ENCODE assay signal across 8 mouse cellular contexts in the genomic region with DNA sequence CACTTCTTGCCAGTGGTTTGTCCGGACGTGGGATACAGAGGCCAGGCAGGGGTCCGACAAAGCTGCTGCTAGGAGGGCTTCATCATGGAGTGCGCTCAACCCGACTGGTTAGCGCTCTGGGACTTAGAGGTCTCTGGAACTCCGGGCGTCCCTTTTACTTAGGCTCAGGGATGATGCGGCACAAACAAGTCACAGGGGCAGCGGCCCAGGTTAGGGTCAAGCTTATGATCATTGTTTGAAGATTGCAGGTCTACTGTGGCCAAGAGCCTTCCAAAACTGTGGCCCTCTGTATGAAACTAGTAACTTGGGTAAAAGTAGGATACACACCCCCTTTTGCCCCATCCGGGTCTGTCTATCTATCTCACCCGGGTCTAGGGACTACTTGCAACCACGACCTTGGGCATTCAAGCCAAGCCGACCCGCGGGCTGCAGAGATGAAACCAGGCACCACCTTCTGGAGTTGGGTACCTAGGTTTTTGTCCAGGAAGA. TPM values are rescaled to one million over a fixed set of nuclear protein-coding genes. Genes with fewer than 3 reads are reported as not detected.
DNase-seq lines count a peak whose midpoint lies in the region; ATAC-seq and TF ChIP-seq lines count a peak whose summit lies in the region.

No protein-coding gene starts in this region.

- no peaks in the 10 kb centered on the region for H3K36me3 ChIP-seq in heart, embryonic 10.5 days
- H3K36me3 ChIP-seq in heart, postnatal 0 days (replicated peaks; ENCODE audit: control insufficient read depth, insufficient read depth, low read length), result no peaks in the 10 kb centered on the region
- no peaks in the 10 kb centered on the region for H3K36me3 ChIP-seq in liver, embryonic 15.5 days (replicated peaks)

- H3K4me3 ChIP-seq in heart, embryonic 10.5 days, result peak overlapping the region; percentile 71
- H3K4me3 ChIP-seq in heart, postnatal 0 days (ENCODE audit: low read depth, low read length), result peak overlapping the region; percentile 70
- H3K4me3 ChIP-seq in liver, embryonic 15.5 days (replicated peaks), result peak overlapping the region; percentile 48

- H3K27ac ChIP-seq in heart, embryonic 10.5 days, result peak overlapping the region; percentile 69
- peak overlapping the region; percentile 46 for H3K27ac ChIP-seq in heart, postnatal 0 days (ENCODE audit: low read depth)
- no peak overlapping the region for H3K27ac ChIP-seq in liver, embryonic 15.5 days (replicated peaks)

- H3K27me3 ChIP-seq in heart, embryonic 10.5 days (ENCODE audit: insufficient read depth, poor library complexity, severe bottlenecking), result no peaks in the 10 kb centered on the region
- no peaks in the 10 kb centered on the region for H3K27me3 ChIP-seq in heart, postnatal 0 days (ENCODE audit: control insufficient read depth, insufficient read depth, low read length)
- H3K27me3 ChIP-seq in liver, embryonic 15.5 days, result peaks cover 25% of the 10 kb centered on the region

- no peaks in the 10 kb centered on the region for H3K9me3 ChIP-seq in heart, embryonic 10.5 days
- no peaks in the 10 kb centered on the region for H3K9me3 ChIP-seq in heart, postnatal 0 days (replicated peaks; ENCODE audit: control insufficient read depth, low read length)
- H3K9me3 ChIP-seq in liver, embryonic 15.5 days (replicated peaks), result no peaks in the 10 kb centered on the region

- peak overlapping the region; percentile 96 for H3K4me2 ChIP-seq in heart, postnatal 0 days (ENCODE audit: low read depth, low read length)
- peak overlapping the region; percentile 76 for H3K4me2 ChIP-seq in liver, embryonic 15.5 days

- H3K4me1 ChIP-seq in heart, embryonic 10.5 days, result peaks cover 28% of the 10 kb centered on the region
- H3K4me1 ChIP-seq in heart, postnatal 0 days (ENCODE audit: control insufficient read depth, insufficient read depth), result peaks cover 26% of the 10 kb centered on the region
- H3K4me1 ChIP-seq in liver, embryonic 15.5 days (replicated peaks), result peaks cover 13% of the 10 kb centered on the region

- no peak for TF ChIP-seq CTCF in brain, embryonic 14.5 days (IDR thresholded peaks at IDR 0.05; ENCODE audit: borderline replicate concordance, extremely low read depth, insufficient read depth, insufficient read length)
- TF ChIP-seq CTCF in heart, postnatal 0 days (IDR thresholded peaks at IDR 0.05; ENCODE audit: low read depth), result no peak

- DNase-seq in heart, embryonic 10.5 days (ENCODE audit: low spot score), result no peak
- no peak for DNase-seq in heart, postnatal 25 days (ENCODE audit: low spot score)
- DNase-seq in brain, embryonic 14.5 days (ENCODE audit: low read depth), result peak; percentile 20
- DNase-seq in heart, postnatal 0 days (ENCODE audit: low spot score), result no peak
- no peak for DNase-seq in urinary bladder, adult 2 months (ENCODE audit: low spot score)

- intact Hi-C loops in heart, postnatal 25 days (cut with DNase I), result loop anchor here (5.0 to 10.0 kb wide), 2 partner anchors 109 to 276 kb away; no protein-coding TSS in a partner anchor

- ATAC-seq in heart, postnatal 0 days (ENCODE audit: insufficient read depth, low read depth), result no peak
- no peak for ATAC-seq in liver, embryonic 15.5 days (ENCODE audit: insufficient read depth)
- no peak for ATAC-seq in frontal cortex, adult (ENCODE audit: low TSS enrichment)
- ATAC-seq in cerebellum, adult (ENCODE audit: insufficient number of reproducible peaks, low FRiP score, low TSS enrichment), result no peak

- peak overlapping the region; percentile 61 for H3K9ac ChIP-seq in heart, postnatal 0 days (replicated peaks; ENCODE audit: low read depth, low read length)
- no peak overlapping the region for H3K9ac ChIP-seq in liver, embryonic 15.5 days

- 2% methylated on average over 16 of the region's 16 CpGs for WGBS in heart, embryonic 10.5 days
- 2% methylated on average over 16 of the region's 16 CpGs for WGBS in heart, postnatal 0 days
- 4% methylated on average over 16 of the region's 16 CpGs for WGBS in liver, embryonic 15.5 days (ENCODE audit: insufficient replicate concordance)

- no peak for TF ChIP-seq POLR2A in brain, embryonic 14.5 days (IDR thresholded peaks at IDR 0.05; ENCODE audit: borderline replicate concordance, extremely low read depth, insufficient read depth, insufficient read length, poor library complexity, severe bottlenecking)

- TF ChIP-seq EP300 in heart, postnatal 0 days (IDR thresholded peaks at IDR 0.05; ENCODE audit: low read depth), result no peak

RNA-seq across cellular contexts. Expression of gene Parm1, which starts 0.9 kb away (rescaled TPM):
- 22.8 and 24.5 TPM in 2 replicates for polyA plus RNA-seq in heart, embryonic 10.5 days (2016; fragmentation: Nextera tagmentation; extraction: Ambion mirVana)
- 10 to 100 TPM; 46.4 to 47.0 TPM for total RNA-seq in heart, postnatal 25 days (2021)
- polyA plus RNA-seq in brain, embryonic 14.5 days (2012; rRNA removed), result 2.7 and 6.4 TPM in 2 replicates
- total RNA-seq in heart, postnatal 0 days (2014; rRNA removed; ENCODE audit: low replicate concordance), result 26.6 and 39.6 TPM in 2 replicates
- 25.0 and 25.9 TPM in 2 replicates for polyA plus RNA-seq in heart, postnatal 0 days (2015; fragmentation: Nextera tagmentation; extraction: Ambion mirVana)
- polyA plus RNA-seq in liver, embryonic 15.5 days (2015; fragmentation: Nextera tagmentation; extraction: Ambion mirVana), result 0.81 and 0.85 TPM in 2 replicates
- polyA plus RNA-seq in urinary bladder, adult 2 months (2012; rRNA removed), result 36.5 and 54.4 TPM in 2 replicates
